Mouse (Mus musculus) hindbrain, embryonic 10.5 days (tissue): ENCODE data around the gene Crygn. TPM values are rescaled to one million over a fixed set of nuclear protein-coding genes. Genes with fewer than 3 reads are reported as not detected.
A peak's percentile ranks its signal among the peaks of the same experiment; 100 is the strongest.

ENCODE experiments used
- DNase-seq: peaks from one replicate; pipeline ENCODE4 v3.0.0-alpha.2; 2017; ENCODE audit warnings: low spot score
- H3K27ac ChIP-seq: fragments of 300-500 bp; sonication (generic); 2 replicates; pipeline ENCODE4 v1.5.1; 2016; ENCODE audit warnings: mild to moderate bottlenecking, moderate library complexity
- H3K27me3 ChIP-seq: fragments of 300-500 bp; sonication (generic); 2 replicates; pipeline ENCODE4 v1.6.1; 2016; ENCODE audit warnings: mild to moderate bottlenecking; ENCODE audit not compliant: poor library complexity, insufficient read depth, severe bottlenecking
- H3K36me3 ChIP-seq: fragments of 300-500 bp; sonication (generic); 2 replicates; pipeline ENCODE4 v1.6.1; 2016; ENCODE audit warnings: mild to moderate bottlenecking, moderate library complexity
- H3K4me1 ChIP-seq: fragments of 300-500 bp; sonication (generic); replicated peaks from 2 replicates; pipeline ENCODE4 v1.6.1; 2016; ENCODE audit warnings: mild to moderate bottlenecking
- H3K4me3 ChIP-seq: fragments of 300-500 bp; sonication (generic); 2 replicates; pipeline ENCODE4 v1.5.1; 2016; ENCODE audit warnings: mild to moderate bottlenecking, moderate library complexity
- H3K9me3 ChIP-seq: fragments of 300-500 bp; sonication (generic); 2 replicates; pipeline ENCODE4 v1.6.1; 2016; ENCODE audit warnings: mild to moderate bottlenecking, moderate library complexity
- WGBS: fragments of 180-500 bp; shearing (Covaris S2); methylation state at CpG from one replicate; pipeline ENCODE4 v1.1.7; 2016; 5-methylcytosine and 5-hydroxymethylcytosine counted together
- polyA plus RNA-seq: library from polyadenylated mRNA; unstranded; fragments of >200 nt; fragmentation: Nextera tagmentation; extraction: Ambion mirVana; gene quantifications from 2 replicates; pipeline ENCODE4 v1.2.1, GENCODE M21; 2016

The Crygn gene
- polyA plus RNA-seq, 1 experiment from 2014 or later, result 0.42 TPM

- H3K9me3 ChIP-seq, result no peaks in the 10 kb centered on the region
- peaks cover 10% of the 10 kb centered on the region for H3K4me1 ChIP-seq
- DNase-seq, result no peak
- no peaks in the 10 kb centered on the region for H3K36me3 ChIP-seq
- H3K4me3 ChIP-seq, result no peak overlapping the region
- WGBS, result 69% methylated on average over 15 of the region's 15 CpGs
- no peaks in the 10 kb centered on the region for H3K27me3 ChIP-seq
- H3K27ac ChIP-seq, result peak overlapping the region; percentile 62
These were observed 18.6 kb downstream of the Crygn start for GRCm38 (mm10) chr5:24739141-24739753.

GRCm38 (mm10) chr5:24738517-24738916 lies 19.3 kb downstream of the Crygn start:
- Histone ChIP-seq H3K27ac (no peak overlapping the region), H3K9me3 (no peaks in the 10 kb centered on the region), H3K4me3 (no peak overlapping the region), H3K27me3 (no peaks in the 10 kb centered on the region), H3K36me3 (no peaks in the 10 kb centered on the region), H3K4me1 (peaks cover 16% of the 10 kb centered on the region)
- DNase-seq, result no peak
- WGBS, result 93% methylated on average over 1 of the region's 1 CpGs

- Histone ChIP-seq H3K4me1 (peaks cover 25% of the 10 kb centered on the region), H3K36me3 (no peaks in the 10 kb centered on the region), H3K27ac (no peak overlapping the region), H3K27me3 (no peaks in the 10 kb centered on the region), H3K4me3 (no peak overlapping the region), H3K9me3 (no peaks in the 10 kb centered on the region)
- WGBS, result 93% methylated on average over 10 of the region's 10 CpGs
- no peak for DNase-seq
These were observed 20.2 kb downstream of the Crygn start for GRCm38 (mm10) chr5:24737595-24737994.

- WGBS, result 64% methylated on average over 7 of the region's 7 CpGs
- peak overlapping the region; percentile 75 for H3K27ac ChIP-seq
- peaks cover 45% of the 10 kb centered on the region for H3K4me1 ChIP-seq
These were observed 23.9 kb downstream of the Crygn start for GRCm38 (mm10) chr5:24733771-24734426.

GRCm38 (mm10) chr5:24733134-24733533 lies 24.7 kb downstream of the Crygn start:
- DNase-seq, result peak; percentile 81
- H3K27ac ChIP-seq, result peak overlapping the region; percentile 66
- no peaks in the 10 kb centered on the region for H3K36me3 ChIP-seq
- no peaks in the 10 kb centered on the region for H3K9me3 ChIP-seq
- H3K4me1 ChIP-seq, result peaks cover 45% of the 10 kb centered on the region
- H3K27me3 ChIP-seq, result peaks cover 40% of the 10 kb centered on the region
- WGBS, result 5% methylated on average over 8 of the region's 8 CpGs
- no peak overlapping the region for H3K4me3 ChIP-seq

More at GRCm38 (mm10) chr5:24733771-24734426, 23.9 kb downstream of the Crygn start:
- Histone ChIP-seq H3K36me3 (no peaks in the 10 kb centered on the region), H3K27me3 (peaks cover 34% of the 10 kb centered on the region), H3K4me3 (no peak overlapping the region), H3K9me3 (no peaks in the 10 kb centered on the region)
- no peak for DNase-seq

GRCm38 (mm10) chr5:24730986-24731385 lies 26.8 kb downstream of the Crygn start:
- peaks cover 44% of the 10 kb centered on the region for H3K27me3 ChIP-seq
- H3K36me3 ChIP-seq, result no peaks in the 10 kb centered on the region
- DNase-seq, result peak; percentile 43
- H3K9me3 ChIP-seq, result no peaks in the 10 kb centered on the region
- peaks cover 51% of the 10 kb centered on the region for H3K4me1 ChIP-seq
- 3% methylated on average over 15 of the region's 15 CpGs for WGBS
- peak overlapping the region; percentile 58 for H3K4me3 ChIP-seq
- H3K27ac ChIP-seq, result peak overlapping the region; percentile 81

- Histone ChIP-seq H3K27ac (peak within 1 kb of the TSS; percentile 81), H3K27me3 (peaks cover 44% of the 10 kb centered on the region), H3K4me1 (peaks cover 54% of the 10 kb centered on the region), H3K4me3 (peak within 1 kb of the TSS; percentile 58), H3K36me3 (no peaks in the 10 kb centered on the region), H3K9me3 (no peaks in the 10 kb centered on the region)
- peak; percentile 65 for DNase-seq
- WGBS, result under 1% methylated on average over 23 of the region's 23 CpGs
These were observed 27.3 kb downstream of the Crygn start, which contains the start of gene Wdr86 for GRCm38 (mm10) chr5:24730488-24730871. TSS of gene Wdr86 (minus strand) at chr5:24730727.

GRCm38 (mm10) chr5:24729797-24730487 lies 27.9 kb downstream of the Crygn start:
- no peak for DNase-seq
- H3K4me3 ChIP-seq, result peak overlapping the region; percentile 58
- H3K9me3 ChIP-seq, result no peaks in the 10 kb centered on the region
- H3K27ac ChIP-seq, result peak overlapping the region; percentile 81
- no peaks in the 10 kb centered on the region for H3K36me3 ChIP-seq
- WGBS, result 2% methylated on average over 49 of the region's 49 CpGs
- H3K27me3 ChIP-seq, result peaks cover 44% of the 10 kb centered on the region
- H3K4me1 ChIP-seq, result peaks cover 59% of the 10 kb centered on the region

- no peak overlapping the region for H3K27ac ChIP-seq
- no peaks in the 10 kb centered on the region for H3K9me3 ChIP-seq
- WGBS, result 77% methylated on average over 12 of the region's 12 CpGs
- H3K27me3 ChIP-seq, result peaks cover 43% of the 10 kb centered on the region
- H3K36me3 ChIP-seq, result no peaks in the 10 kb centered on the region
- no peak overlapping the region for H3K4me3 ChIP-seq
- peaks cover 49% of the 10 kb centered on the region for H3K4me1 ChIP-seq
- DNase-seq, result no peak
These were observed 30.6 kb downstream of the Crygn start for GRCm38 (mm10) chr5:24726901-24727836.

- Histone ChIP-seq H3K27me3 (peaks cover 30% of the 10 kb centered on the region), H3K9me3 (no peaks in the 10 kb centered on the region), H3K4me3 (no peak overlapping the region), H3K27ac (no peak overlapping the region), H3K4me1 (peaks cover 37% of the 10 kb centered on the region), H3K36me3 (peaks cover 2% of the 10 kb centered on the region; the same call in 1 of the 2 replicates)
- 76% methylated on average over 6 of the region's 6 CpGs for WGBS
- DNase-seq, result no peak
These were observed 31.9 kb downstream of the Crygn start for GRCm38 (mm10) chr5:24725897-24726296.

GRCm38 (mm10) chr5:24724805-24725204 lies 33.0 kb downstream of the Crygn start:
- Histone ChIP-seq H3K4me1 (peaks cover 26% of the 10 kb centered on the region), H3K9me3 (no peaks in the 10 kb centered on the region), H3K4me3 (no peak overlapping the region), H3K27me3 (peaks cover 19% of the 10 kb centered on the region), H3K36me3 (peaks cover 2% of the 10 kb centered on the region; the same call in 1 of the 2 replicates), H3K27ac (peak overlapping the region; percentile 82)
- 50% methylated on average over 5 of the region's 5 CpGs for WGBS
- DNase-seq, result peak; percentile 43

- Histone ChIP-seq H3K36me3 (peaks cover 2% of the 10 kb centered on the region; the same call in 1 of the 2 replicates), H3K4me3 (no peak overlapping the region), H3K4me1 (peaks cover 23% of the 10 kb centered on the region), H3K9me3 (no peaks in the 10 kb centered on the region), H3K27me3 (peaks cover 14% of the 10 kb centered on the region), H3K27ac (peak overlapping the region; percentile 82)
- no peak for DNase-seq
- WGBS, result 83% methylated on average over 5 of the region's 5 CpGs
These were observed 33.6 kb downstream of the Crygn start for GRCm38 (mm10) chr5:24724270-24724634.
